Mouse (Mus musculus): ENCODE measurements around the gene Tmem95.
A peak's percentile ranks its signal among the peaks of the same experiment; 100 is the strongest.
"Not testable (repeated sequence)": the region's sequence is repeated elsewhere in the genome, so short reads cannot be mapped to it uniquely, and the experiment has no call there.

Gene Tmem95

DNA sequence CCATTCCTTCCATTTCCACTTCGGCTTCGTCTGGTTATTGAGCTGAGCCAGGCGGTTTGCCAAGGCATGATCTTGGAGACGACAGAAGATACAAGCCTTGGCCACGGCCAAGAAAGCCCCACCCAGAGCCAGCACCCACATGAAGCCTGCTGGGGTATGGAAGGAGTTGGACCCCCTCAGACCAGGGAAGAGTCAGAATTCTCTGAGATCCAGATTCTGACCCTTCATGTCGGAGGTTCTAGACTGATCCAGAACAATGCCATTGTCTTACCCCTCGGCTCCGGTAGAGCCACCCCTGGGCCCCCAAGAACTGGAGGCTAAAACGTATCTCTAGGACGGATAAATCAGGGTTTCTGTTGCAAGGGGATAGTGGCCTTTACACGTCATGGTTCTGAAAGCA is at the start of gene Tmem95:
Gene Tmem95 (minus strand): TSS at position 141 of the 400 bp plus-strand sequence.
- no peak for DNase-seq (ENCODE audit: low read depth, low spot score)

DNA sequence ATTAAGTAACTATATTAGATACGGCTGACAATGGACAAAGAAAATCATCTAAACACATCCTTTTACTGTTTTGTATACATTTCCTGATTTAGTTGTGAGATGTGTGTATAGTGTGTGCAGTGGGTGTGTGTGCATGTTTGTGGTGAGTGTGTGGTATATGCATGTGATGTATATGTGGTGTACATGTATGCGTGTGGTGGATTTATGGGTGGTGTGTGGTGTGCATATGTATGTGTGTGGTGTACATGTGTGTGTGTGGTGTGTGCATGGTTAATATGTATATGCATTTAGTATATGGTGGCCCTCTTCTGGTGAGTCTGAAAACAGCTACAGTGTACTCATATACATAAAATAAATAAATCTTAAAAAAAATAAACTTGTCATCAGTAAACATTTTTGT is 49.7 kb upstream of the Tmem95 start:
- no peak for DNase-seq (ENCODE audit: low read depth, low spot score)

- DNase-seq (ENCODE audit: low read depth, low spot score) = no peak
These were observed 45.0 kb upstream of the Tmem95 start for GRCm38 (mm10) chr11:69922796-69923195.

DNA sequence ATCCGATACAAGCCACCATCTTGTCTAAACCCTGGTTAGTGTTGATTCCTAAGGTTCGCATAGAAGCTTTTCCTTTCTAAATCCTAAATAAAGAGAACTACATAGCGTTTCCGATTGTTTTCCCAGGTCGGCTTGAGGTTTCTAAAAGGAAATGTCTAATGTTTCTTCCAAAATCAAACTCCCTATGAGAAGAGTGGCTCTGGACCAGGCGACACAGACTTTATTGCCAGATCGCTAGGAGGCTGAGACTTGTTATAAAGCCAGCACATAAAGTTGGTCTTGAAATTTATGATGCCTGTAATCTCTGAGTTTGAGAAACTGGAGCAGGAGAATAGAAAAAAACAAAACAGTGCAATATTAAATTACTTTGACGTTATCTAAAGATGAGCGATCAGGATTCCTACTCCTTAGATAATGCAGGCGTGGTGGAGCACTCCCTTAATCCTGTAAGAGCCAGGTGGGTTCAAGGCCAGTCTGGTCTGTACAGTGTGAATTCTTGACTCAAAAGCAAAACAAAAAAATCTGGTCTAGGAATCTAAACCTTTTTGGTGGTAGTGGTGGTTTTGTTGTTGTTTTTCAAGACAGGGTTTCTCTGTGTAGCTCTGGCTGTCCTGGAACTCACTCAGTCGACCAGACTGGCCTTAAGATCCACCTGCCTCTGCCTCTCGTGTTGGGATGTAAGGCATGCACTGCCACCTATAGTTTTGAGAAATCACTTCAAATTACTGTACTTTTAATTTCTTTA is 44.4 kb upstream of the Tmem95 start:
- peak; percentile 44 for DNase-seq (ENCODE audit: low read depth, low spot score)

GRCm38 (mm10) chr11:69921114-69922011 is 43.5 kb upstream of the Tmem95 start, which contains the start of gene Eif5a:
Gene Eif5a, minus strand, starts transcription at chr11:69921958.
- peak; percentile 100 for DNase-seq (ENCODE audit: low read depth, low spot score)

DNA sequence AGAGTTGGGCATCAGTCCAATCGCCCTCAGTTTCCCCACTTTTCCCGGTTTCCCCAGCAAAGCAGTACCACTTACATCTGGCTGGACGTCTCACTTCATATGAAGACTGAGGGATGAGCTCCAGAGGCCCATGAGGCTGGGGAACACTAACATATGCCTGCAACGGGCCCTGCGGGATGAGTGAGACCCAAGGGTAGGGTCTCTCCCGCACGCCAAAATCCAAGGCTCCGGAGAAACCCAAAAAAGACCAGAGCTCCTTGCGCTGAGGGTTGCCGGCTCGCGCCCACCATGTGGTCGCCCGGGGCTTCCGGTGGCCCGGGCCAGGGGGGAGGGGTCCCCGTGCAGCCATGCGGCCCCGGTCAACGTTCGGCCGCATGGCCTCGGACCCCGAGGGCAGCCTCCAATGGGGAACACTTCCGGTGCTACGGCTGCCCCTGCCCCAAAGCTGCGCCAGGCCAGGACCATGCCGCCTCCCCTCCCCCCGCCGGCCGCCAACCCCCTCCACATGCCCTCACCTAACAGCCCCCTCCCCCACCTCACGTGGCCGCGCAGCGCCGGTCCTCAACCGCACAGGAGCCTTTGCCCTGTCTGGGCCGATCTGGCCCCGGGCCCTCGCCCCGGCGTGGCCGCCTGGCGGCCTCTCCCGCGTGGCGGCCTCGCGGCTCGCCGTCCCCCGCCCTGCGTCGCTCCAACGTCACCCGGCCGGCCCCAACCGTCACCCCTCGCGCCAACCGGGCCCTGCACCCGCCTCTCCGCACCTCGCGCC is 42.6 kb upstream of the Tmem95 start:
- peak; percentile 45 for DNase-seq (ENCODE audit: low read depth, low spot score)

DNA sequence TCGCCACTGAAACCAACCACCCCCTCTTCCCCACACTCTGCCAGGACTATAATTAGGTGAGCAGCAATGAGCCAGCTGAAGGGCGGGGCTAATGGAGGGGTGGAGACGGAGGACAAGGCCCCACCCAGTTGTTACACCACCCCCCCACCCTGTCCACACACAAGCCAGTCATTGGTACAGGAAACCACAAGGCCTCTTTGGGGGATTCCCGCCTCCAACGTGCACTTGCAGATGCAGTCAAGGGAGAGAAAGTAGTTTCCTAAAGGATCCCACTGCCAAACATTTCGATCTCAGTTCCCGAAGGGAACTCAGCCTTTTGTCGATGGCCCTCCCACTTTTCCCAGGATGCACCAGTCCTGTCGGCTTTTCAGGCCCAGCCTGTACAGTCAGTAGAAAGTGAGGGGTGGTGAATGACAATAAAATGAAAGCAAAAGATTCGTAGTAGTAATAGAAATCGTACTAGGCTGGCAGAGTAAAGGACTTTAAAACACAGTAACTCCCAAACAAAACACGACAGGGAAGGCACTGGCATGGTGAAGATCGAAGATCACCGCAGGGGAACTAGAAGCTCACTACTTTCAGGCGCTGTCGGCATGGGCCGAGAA is 41.9 kb upstream of the Tmem95 start:
- peak; percentile 95 for DNase-seq (ENCODE audit: low read depth, low spot score)

DNA sequence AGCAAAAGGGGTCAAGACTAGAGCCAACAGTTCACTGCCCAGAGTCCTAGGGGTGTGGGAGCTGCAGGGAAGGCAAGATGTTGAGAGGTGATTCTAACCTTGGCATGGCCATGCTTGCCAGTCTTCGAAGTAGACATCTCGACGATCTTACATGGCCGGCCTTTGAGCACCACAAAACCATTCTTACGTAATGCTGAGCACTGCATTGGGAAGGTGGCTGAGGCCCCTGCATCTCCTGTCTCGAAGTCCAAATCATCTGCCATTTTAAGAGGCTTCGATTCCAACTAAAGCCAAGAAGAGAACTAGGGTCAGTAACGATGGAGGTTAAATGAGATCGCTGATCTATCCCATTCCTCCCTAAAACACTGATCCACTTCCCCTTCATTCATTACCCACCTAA is 41.2 kb upstream of the Tmem95 start:
- no peak for DNase-seq (ENCODE audit: low read depth, low spot score)

- no peak for DNase-seq (ENCODE audit: low read depth, low spot score)
These were observed 40.3 kb upstream of the Tmem95 start for GRCm38 (mm10) chr11:69918118-69918517.

DNA sequence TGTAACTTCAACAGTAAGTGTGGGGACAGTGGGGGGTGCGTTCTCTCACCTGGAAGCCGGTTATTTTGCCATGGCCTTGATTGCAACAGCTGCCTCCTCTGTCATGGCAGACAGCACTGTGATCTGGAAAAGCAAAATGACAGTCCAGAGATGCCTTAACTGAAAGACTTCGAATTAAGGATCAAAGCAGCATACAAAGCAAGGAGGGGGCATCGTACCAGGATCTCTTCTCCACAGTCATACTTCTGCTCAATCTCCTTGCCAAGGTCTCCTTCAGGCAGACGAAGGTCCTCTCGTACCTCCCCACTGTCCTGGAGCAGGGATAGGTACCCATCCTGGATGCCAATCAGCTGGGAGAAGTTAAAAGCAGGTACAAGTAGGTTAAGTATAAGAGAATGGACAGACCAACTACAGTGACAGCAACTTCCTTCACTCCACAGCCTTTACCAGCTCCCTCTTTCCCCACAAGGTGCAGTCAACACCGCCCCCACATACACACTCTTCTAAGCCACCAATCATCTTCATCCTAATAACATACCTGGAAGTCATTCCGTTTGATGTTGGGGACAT is 39.6 kb upstream of the Tmem95 start:
- DNase-seq (ENCODE audit: low read depth, low spot score) = no peak

- not testable (repeated sequence) for DNase-seq (ENCODE audit: low read depth, low spot score)
These were observed 39.0 kb upstream of the Tmem95 start for GRCm38 (mm10) chr11:69916652-69917378.

DNA sequence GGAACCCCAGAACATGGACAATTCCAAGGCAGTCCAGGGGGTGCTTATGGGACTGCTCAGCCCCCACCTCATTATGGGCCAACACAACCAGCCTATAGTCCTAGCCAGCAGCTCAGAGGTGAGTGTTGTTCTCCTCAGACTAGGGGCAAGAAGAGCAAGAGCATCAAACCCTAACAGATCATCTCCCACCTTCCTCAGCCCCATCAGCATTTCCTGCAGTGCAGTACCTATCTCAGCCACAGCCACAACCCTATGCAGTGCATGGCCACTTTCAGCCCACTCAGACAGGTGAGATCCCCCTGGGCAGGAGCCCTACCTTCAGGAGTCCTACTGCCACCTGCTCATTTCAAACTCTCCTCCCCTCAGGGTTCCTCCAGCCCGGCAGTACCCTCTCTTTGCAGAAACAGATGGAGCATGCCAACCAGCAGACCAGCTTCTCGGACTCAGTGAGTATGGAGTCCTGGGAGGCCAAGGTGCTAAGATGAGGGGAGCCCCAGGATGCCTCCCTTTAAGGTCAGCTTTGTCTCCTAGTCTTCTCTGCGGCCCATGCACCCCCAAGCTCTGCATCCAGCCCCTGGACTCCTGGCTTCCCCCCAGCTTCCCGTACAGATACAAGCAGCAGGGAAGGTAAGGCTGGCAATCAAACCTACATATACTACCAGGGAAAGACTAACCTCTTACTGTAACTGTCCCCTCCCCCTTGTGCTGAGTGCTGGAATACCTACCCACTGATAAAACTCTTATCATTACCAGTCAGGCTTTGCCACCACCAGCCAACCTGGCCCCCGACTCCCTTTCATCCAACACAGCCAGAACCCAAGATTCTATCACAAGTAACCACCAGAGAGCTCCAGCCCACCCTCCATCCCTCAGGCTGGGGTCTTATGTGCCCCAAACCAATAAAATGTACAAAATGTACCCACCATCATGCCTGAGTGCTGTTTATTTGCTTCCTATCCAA is 38.1 kb upstream of the Tmem95 start:
- peak; percentile 23 for DNase-seq (ENCODE audit: low read depth, low spot score)

DNA sequence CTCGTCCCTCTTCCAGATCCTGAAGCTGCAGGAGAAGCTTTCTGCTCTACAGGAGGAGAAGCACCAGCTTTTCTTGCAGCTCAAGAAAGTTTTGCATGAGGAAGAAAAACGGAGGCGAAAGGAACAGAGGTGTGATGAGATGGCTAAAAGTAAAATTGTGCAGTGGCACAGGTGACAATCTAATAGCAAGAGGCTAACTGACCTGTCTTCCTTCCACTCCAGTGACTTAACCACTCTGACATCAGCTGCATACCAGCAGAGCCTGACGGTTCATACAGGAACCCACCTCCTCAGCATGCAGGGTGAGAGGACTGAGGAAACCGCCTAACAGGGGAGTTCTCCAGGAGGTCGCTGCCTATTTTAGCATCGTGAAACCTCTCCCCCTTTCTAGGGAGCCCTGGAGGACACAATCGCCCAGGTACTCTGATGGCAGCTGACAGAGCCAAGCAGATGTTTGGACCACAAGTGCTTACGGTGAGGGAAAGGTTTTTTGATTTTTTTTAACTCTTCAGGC is 37.2 kb upstream of the Tmem95 start:
- DNase-seq (ENCODE audit: low read depth, low spot score) = peak; percentile 21

GRCm38 (mm10) chr11:69914372-69914764 is 36.5 kb upstream of the Tmem95 start:
- DNase-seq (ENCODE audit: low read depth, low spot score) = peak; percentile 83

DNA sequence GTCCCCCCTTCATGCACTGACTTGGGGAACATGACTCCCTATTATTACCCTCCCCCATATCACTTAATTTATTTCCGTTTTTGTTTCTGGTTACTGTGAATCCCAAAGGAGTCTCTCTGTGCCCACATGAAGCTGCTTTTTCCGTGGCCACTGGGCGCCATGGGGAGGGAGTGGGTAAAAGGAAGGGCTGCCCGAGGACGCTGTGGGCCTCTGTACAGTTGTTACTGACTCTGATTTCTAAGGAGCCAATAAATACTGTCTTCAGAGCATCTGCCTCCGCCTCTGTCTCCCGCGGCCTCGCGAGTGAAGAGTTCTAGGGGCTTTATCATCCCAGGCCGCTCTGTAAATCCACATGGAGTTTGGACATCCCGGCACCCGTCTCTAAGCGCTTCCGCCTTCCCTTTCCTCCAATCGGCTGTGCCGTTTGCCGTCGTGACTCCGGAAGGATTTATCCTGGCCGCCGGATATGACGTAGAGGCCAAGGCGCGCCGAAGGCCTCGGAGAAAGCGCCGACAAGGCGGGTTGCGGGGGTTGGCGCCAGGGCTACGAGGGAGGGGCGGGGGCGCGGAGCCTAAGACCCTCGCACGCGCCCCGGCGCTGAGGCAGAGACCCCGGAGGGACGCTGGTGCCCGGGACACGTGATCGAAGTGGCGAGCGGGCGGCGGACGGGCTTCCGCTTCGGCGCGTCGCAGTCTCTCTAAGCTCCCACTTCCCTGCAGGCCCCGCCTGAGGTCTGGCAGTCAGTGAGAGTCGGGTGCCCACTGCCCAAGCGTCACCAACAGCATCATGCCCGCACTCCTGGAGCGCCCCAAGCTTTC is 35.9 kb upstream of the Tmem95 start, which contains the start of gene Gps2:
Gene Gps2 (plus strand): TSS at position 335 of the 818 bp plus-strand sequence.
- peak; percentile 95 for DNase-seq (ENCODE audit: low read depth, low spot score)

DNA sequence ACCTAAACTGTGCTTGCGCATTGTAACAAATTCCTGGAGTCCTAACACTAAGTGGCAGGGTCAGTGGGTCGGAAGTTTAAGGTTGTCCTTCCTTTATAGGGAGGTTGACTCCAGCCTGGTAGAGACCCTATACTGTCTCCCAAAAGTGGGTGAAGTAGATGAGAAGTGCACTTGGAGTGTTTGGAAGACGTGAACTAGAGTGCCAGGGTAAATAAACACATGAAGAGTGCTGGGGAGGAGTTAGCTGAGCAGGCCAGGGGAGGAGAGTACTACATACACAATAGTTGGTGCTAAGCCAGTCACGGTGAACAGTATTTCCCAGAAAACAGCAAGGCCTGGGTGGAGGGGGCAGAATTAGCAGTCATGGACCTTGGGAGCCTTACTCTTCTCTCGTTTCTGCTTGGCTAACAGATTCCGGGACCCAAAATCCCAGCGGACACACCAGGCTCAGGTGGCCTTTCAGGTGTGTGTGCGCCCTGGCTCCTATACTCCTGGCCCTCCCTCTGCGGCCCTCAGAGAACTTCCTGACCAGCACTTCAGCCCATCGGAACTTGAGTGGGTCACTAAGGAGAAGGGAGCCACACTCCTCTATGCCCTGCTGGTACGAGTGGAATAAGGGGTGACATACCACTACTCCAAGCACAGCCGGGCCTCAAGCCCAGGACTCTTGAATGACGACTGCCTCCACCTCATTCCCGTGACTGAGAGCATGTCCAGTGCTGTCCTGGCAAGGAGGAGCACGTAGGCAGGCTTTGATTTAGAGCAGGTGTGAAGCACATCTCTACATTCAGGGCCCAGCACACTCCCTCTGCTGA is 35.1 kb upstream of the Tmem95 start:
- DNase-seq (ENCODE audit: low read depth, low spot score) = peak; percentile 15

DNA sequence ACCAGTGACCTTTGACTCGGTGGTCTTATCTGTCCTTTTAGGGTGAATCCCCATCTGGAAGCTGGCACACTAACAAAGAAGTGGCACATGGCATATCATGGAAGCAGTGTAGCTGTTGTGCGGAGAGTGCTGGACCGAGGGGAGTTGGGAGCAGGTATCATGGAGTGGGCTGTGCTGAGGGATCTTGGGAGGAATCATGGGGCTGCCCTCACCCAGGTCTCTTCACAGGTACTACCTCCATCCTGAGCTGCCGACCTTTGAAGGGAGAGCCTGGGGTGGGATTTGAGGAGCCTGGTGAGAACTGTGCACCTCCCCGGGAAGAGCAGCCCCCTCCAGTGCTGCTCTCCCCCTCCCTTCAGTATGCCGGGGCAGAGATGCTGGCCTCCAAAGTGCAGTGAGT is 33.9 kb upstream of the Tmem95 start:
- no peak for DNase-seq (ENCODE audit: low read depth, low spot score)

Data from 3T3-L1 (cell line).